Mouse (Mus musculus) left cerebral cortex, adult 2 months (tissue): ENCODE results near the gene C1d. TPM values are rescaled to one million over a fixed set of nuclear protein-coding genes. Genes with fewer than 3 reads are reported as not detected.

Experiments used
- DNase-seq, 2 experiments: peaks; one replicate each; pipeline ENCODE4 v3.0.0; 2021 to 2022; ENCODE audit warnings: low spot score in 2 of 2, mixed read lengths in 1 of 2; ENCODE audit errors: extremely low spot score in 1 of 2
- H3K27ac ChIP-seq: fragments of 200-600 bp; 2 replicates; pipeline ENCODE4 v1.8.1; 2022
- H3K4me3 ChIP-seq: fragments of 200-600 bp; 2 replicates; pipeline ENCODE4 v1.8.1; 2022
- CTCF ChIP-seq: fragments of 200-600 bp; IDR thresholded peaks from 2 replicates; pipeline ENCODE4 v1.8.1; 2022; ENCODE audit warnings: antibody characterized with exemption, mild to moderate bottlenecking, moderate library complexity
- intact Hi-C: fragments of 180-260 bp; cut with DNase I; formaldehyde crosslinking; loops from one replicate; pipeline ENCODE4 v1.15.1; 2025
- total RNA-seq, 2 experiments: library from RNA; stranded (reverse); gene quantifications; 2 replicates each; pipeline ENCODE4 v1.2.3; 2021

C1d gene
- total RNA-seq, 2 experiments from 2014 or later = 38.6 to 46.2 TPM

DNA sequence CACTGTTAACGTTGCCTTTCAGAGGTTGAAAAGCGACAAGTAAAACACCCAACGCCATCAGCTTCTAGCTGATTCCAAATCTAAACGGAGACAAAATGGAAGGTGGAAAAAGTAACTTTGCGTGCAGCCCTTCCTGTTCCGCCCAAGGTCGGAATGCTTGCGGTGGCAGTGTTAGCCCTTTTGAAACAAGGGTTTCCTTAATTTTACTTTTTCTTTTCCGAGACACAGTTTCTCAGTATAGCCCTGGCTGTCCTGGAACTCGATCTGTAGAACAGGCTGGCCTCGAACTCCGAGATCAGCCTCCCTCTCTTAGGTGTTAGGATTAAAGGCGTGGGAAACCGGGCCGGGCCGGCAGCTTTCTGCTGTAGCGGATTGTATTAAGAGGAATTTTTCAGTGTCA, 482 bp downstream of the C1d start:
- DNase-seq = no peak
- intact Hi-C loops = loop anchor here (2.0 to 5.0 kb wide), 2 partner anchors 99 to 176 kb away; partner anchors contain the start of gene Ppp3r1
- TF ChIP-seq CTCF = no peak
- Histone ChIP-seq H3K27ac (peak overlapping the region; percentile 90), H3K4me3 (peak overlapping the region; percentile 68)

DNA sequence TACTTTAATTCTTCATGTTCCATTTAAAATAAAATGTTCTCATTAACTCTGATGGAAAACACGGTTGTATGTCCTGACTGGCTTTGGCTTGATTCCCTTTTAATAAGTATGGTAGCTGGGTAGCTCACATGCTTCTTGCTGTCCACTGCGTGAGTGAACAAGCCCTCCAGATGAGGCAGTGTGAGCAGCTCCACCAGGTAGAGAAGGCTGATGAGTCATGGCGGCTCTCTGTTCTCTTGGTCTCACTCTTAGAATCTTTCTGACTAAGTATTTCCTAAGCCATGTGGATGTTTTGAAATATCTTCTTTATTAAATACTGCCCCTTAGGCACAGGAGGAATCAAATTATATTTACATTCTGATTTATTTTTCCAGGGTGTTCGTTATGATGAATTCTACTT, 9.8 kb downstream of the C1d start:
- no peak for TF ChIP-seq CTCF
- Histone ChIP-seq H3K4me3 (no peak overlapping the region), H3K27ac (no peak overlapping the region)
- intact Hi-C loops = loop anchor here (10.0 kb wide), 1 partner anchor 688 kb away; the partner anchor contains the start of gene Etaa1
- no peak for DNase-seq

DNA sequence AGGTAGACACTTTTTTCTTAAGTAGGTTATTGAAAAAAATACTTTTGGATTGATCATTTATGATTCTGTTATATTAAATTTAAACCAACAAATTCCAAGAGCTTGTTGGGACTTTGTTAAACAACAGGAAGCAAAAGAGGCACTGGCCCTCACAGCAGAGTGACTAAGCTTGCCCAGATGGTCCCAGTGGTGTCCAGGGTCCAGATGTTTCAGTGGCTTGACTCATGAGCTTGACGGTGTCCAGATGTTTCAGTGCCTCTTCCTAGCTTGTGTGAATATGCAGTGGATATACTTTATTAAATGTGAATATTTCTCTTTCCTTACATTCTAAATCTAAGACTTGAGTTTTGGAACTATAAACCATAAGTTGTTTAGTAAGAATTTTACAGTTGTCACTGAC, 11.4 kb downstream of the C1d start:
- DNase-seq = no peak
- no peak overlapping the region for H3K4me3 ChIP-seq
- no peak overlapping the region for H3K27ac ChIP-seq
- intact Hi-C loops = loop anchor here (10.0 kb wide), 1 partner anchor 686 kb away; the partner anchor contains the start of gene Etaa1
- TF ChIP-seq CTCF = no peak

DNA sequence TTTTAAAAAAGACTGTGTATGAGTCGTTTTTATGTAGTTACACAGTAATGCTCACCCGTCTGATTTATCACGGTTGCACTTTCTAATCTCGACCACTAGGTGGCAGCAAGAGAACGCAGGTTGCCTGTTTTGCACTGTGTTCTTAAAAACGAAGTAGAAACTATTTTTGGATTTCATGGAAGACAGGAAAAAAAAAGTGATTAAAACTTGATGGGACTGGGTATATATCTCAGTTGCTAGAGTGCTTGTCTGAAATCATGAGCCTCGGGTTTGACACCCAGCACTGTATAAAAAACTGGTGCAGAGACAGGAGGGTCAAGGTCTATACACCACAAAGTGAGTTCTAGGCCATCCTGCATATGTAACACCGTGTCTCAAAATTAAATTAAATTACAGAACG, 22.6 kb downstream of the C1d start:
- no peak overlapping the region for H3K27ac ChIP-seq
- peak; percentile 81 for TF ChIP-seq CTCF
- peak; percentile 22 to 29 for DNase-seq
- intact Hi-C loops = loop anchor here (5.0 to 10.0 kb wide), 4 partner anchors 182 to 1745 kb away; no protein-coding TSS in a partner anchor
- no peak overlapping the region for H3K4me3 ChIP-seq

DNA sequence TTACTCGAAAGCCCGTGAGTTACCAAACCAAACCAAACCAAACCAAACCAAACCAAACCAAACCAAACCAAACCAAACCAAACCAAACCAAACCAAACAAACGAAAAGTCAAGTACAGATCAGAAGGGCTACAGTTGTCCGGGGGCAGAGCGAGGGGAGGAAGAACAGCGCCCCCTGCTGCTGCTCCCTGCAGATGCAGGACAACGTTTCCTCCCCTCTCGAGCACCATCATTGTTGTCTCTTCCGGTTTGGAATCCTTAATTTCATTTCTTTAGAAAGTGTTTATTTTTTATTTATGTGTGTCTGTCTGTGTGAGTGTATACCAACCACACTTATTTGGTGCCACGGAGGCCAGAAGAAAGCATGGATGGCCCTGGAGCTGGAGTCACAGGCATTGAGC, 26.7 kb downstream of the C1d start:
- Histone ChIP-seq H3K4me3 (no peak overlapping the region), H3K27ac (no peak overlapping the region)
- peak; percentile 41 for TF ChIP-seq CTCF
- intact Hi-C loops = loop anchor here (5.0 to 10.0 kb wide), 3 partner anchors 178 to 1741 kb away; no protein-coding TSS in a partner anchor
- DNase-seq = no peak

DNA sequence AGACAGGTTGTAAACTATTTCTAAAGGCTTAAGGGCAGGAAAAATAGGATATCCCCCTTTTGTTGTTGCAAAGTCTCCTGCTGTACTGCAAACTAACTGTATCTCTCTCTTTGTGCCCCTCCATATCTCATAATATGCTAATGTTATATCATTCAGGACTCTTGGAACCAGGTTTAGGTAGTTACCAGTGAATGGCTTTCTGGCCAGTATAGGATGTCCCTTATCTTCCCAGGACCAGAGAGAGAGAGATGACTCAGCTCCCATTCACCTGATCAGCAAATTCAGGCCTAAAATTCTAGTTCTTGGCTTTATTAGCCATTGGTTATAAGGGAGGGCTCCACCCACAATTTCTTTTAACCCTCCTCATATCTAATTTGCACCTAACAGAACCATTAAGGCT, 31.5 kb downstream of the C1d start:
- DNase-seq = no peak
- H3K4me3 ChIP-seq = no peak overlapping the region
- no peak overlapping the region for H3K27ac ChIP-seq
- TF ChIP-seq CTCF = no peak
- intact Hi-C loops = loop anchor here (10.0 kb wide), 2 partner anchors 1586 to 1736 kb away; no protein-coding TSS in a partner anchor

DNA sequence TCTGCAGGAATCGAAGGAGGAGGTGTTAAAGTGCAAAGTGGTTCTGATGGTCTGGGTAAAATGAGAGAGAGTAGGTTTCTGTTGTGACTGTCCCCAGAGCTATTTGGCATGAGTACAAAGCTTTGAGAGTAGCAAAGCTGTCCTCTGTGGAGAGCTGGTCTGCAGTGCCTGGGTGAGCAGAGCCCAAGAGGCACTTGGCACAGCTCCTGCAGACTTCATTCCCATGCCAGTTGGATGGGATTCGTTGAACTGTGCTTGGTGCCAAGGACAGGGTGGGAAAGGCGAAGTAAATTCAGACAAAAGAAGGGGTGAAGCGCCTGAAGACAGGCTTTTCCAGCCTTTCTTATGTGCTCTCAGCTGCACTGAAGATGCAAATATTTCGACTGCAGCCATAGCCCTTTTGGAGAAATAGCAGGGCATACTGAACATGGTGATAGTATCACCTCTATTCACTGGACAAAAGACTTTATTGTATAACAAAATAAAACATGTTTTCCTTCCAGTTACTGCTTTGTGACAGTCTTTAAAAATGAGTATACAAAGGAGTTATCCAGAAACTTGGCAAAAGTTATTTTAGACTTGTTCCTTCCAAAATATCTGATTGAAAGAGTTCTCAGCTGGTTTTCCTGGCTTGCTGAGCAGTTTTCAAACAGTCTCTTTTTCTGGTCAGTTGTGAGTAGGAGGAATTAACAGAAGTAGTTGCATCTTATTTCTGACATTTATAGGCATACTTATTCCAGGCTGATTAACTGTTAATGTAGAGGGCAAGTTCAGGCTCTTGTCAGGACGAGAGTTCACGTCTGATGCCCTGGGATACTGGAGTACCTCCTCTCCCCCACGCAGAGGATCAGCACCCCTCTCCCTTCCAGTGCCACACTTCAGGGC, 48.9 kb downstream of the C1d start:
- intact Hi-C loops = no loop called here
- no peak for TF ChIP-seq CTCF
- peak; percentile 47 to 48 for DNase-seq
- Histone ChIP-seq H3K4me3 (no peak overlapping the region), H3K27ac (no peak overlapping the region)

DNA sequence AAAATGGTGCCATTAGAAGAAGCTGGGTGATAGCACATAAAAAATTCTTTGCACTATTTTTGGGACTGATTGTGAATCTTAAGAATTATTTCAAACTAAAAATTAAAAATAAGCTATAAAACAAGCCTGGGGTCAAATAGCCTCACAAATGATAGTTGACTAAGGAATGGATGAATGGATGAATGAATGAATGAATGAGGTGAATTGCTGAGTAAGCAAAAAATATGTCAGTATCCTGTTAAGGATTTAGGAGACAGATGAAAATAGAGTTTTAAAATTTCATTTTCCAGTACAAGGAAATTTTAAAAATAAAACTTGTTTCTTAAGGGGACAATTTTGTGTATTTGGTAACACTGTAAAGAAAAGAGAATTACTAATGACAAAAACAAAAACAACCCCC, 50.1 kb downstream of the C1d start:
- TF ChIP-seq CTCF = no peak
- no peak overlapping the region for H3K4me3 ChIP-seq
- DNase-seq = no peak
- no peak overlapping the region for H3K27ac ChIP-seq
- intact Hi-C loops = no loop called here

Other genes with a start within 250 kb of the C1d start
- gene Cnrip1, start 206.0 kb upstream of the C1d start, total RNA-seq = 100 to 1,000 TPM in 1 of 2 experiments, 10 to 100 TPM in 1; 99.3 to 102 TPM
- gene Plek, start 205.2 kb upstream of the C1d start, total RNA-seq = 1 to 10 TPM; 5.5 to 7.4 TPM
- gene Ppp3r1, start 98.3 kb upstream of the C1d start, total RNA-seq = 100 to 1,000 TPM; 688 to 716 TPM
- 1 to 10 TPM; 6.7 to 8.8 TPM for gene Wdr92, start 75.5 kb upstream of the C1d start, total RNA-seq
- gene Pno1, start 46.0 kb upstream of the C1d start, total RNA-seq = 10 to 100 TPM; 23.0 to 25.7 TPM